Mouse (Mus musculus): ENCODE results near the gene Man1a2. TPM values are rescaled to one million over a fixed set of nuclear protein-coding genes. Genes with fewer than 3 reads are reported as not detected.

Man1a2 gene
- total and polyA plus RNA-seq, 3 experiments = 27.1 to 261 (median 33.2) TPM

GRCm38 (mm10) chr3:100686756-100687155 is 1.5 kb upstream of the Man1a2 start:
- Histone ChIP-seq H3K9me3 (replicated peaks; ENCODE audit: insufficient read depth, low read length) (no peaks in the 10 kb centered on the region), H3K79me2 (ENCODE audit: control insufficient read depth, insufficient read depth, low read length, poor library complexity) (peaks cover 31% of the 10 kb centered on the region), H3K27me3 (ENCODE audit: control insufficient read depth in 1 of 2, insufficient read depth in 2 of 2, low read length in 2 of 2) (0 out of 4 replicates have a peak, but pooled peaks cover 0 to 1% of the 10 kb centered on the region in 2 experiments), H3K27ac (ENCODE audit: control insufficient read depth, low read depth, low read length) (no peak overlapping the region), H3K4me1 (ENCODE audit: control insufficient read depth in 1 of 2, insufficient read depth in 2 of 2, low read length in 2 of 2) (peaks cover 2 to 10% of the 10 kb centered on the region in 2 experiments), H3K9ac (ENCODE audit: control insufficient read depth, low read depth, low read length, poor library complexity, severe bottlenecking) (no peak overlapping the region), H3K36me3 (ENCODE audit: control insufficient read depth in 1 of 2, insufficient read depth in 2 of 2, low read length in 2 of 2) (peaks cover 0 to 8% of the 10 kb centered on the region in 2 experiments; a peak in 2 of 4 replicates), H3K4me3 (ENCODE audit: control insufficient read depth in 1 of 2, insufficient read depth in 1 of 2, low read depth in 2 of 2, low read length in 2 of 2) (no peak overlapping the region)
- DNase-seq (ENCODE audit: low read depth, low spot score) = no peak
- TF ChIP-seq MEF2A (IDR thresholded peaks at IDR 0.05; ENCODE audit: extremely low read depth, insufficient replicate concordance, low read depth, low read length, poor library complexity, severe bottlenecking) (no peak), NRF1 (IDR thresholded peaks at IDR 0.05; ENCODE audit: insufficient read depth, low read depth, low read length, poor library complexity, severe bottlenecking) (no peak)

- peaks cover 0 to 13% of the 10 kb centered on the region in 2 experiments; a peak in 2 of 4 replicates for H3K36me3 ChIP-seq (ENCODE audit: control insufficient read depth in 1 of 2, insufficient read depth in 2 of 2, low read length in 2 of 2)
- H3K27me3 ChIP-seq (ENCODE audit: control insufficient read depth in 1 of 2, insufficient read depth in 2 of 2, low read length in 2 of 2) = 0 out of 4 replicates have a peak, but pooled peaks cover 0 to 1% of the 10 kb centered on the region in 2 experiments
- peak overlapping the region; percentile 86 to 97 for H3K4me3 ChIP-seq (ENCODE audit: control insufficient read depth in 1 of 2, insufficient read depth in 1 of 2, low read depth in 2 of 2, low read length in 2 of 2)
- peak overlapping the region; percentile 92 for H3K9ac ChIP-seq (ENCODE audit: control insufficient read depth, low read depth, low read length, poor library complexity, severe bottlenecking)
- peaks cover 37% of the 10 kb centered on the region for H3K79me2 ChIP-seq (ENCODE audit: control insufficient read depth, insufficient read depth, low read length, poor library complexity)
- peaks cover 8 to 12% of the 10 kb centered on the region in 2 experiments for H3K4me1 ChIP-seq (ENCODE audit: control insufficient read depth in 1 of 2, insufficient read depth in 2 of 2, low read length in 2 of 2)
- peak overlapping the region; percentile 68 for H3K27ac ChIP-seq (ENCODE audit: control insufficient read depth, low read depth, low read length)
- DNase-seq (ENCODE audit: low read depth, low spot score) = peak; percentile 74
- no peaks in the 10 kb centered on the region for H3K9me3 ChIP-seq (replicated peaks; ENCODE audit: insufficient read depth, low read length)
- TF ChIP-seq ELF1 (IDR thresholded peaks at IDR 0.05; ENCODE audit: low read depth, low read length) (no peak), RAD21 (IDR thresholded peaks at IDR 0.05; ENCODE audit: low read depth, low read length) (no peak), EP300 (IDR thresholded peaks at IDR 0.05; ENCODE audit: low read depth in 1 of 2, low read length in 2 of 2) (no peak), SIN3A (IDR thresholded peaks at IDR 0.05; ENCODE audit: low read length) (no peak), NRF1 (IDR thresholded peaks at IDR 0.05; ENCODE audit: insufficient read depth, low read depth, low read length, poor library complexity, severe bottlenecking) (peak; percentile 49; the same call in 1 of the 2 replicates), TBP (IDR thresholded peaks at IDR 0.05; ENCODE audit: low read depth, low read length) (no peak), MAX (IDR thresholded peaks at IDR 0.05; ENCODE audit: low read length) (peak; percentile 79), ZNF384 (IDR thresholded peaks at IDR 0.05; ENCODE audit: low read depth, low read length) (no peak), GABPA (IDR thresholded peaks at IDR 0.05; ENCODE audit: low read depth, low read length) (no peak), USF2 (IDR thresholded peaks at IDR 0.05; ENCODE audit: borderline replicate concordance in 1 of 2, insufficient read depth in 1 of 2, low read depth in 1 of 2, low read length in 2 of 2) (no peak), CTCF (IDR thresholded peaks at IDR 0.05 in 2 of 3, conservative IDR thresholded peaks at IDR 0.05 in 1 of 3; ENCODE audit: control insufficient read depth in 1 of 3, insufficient read depth in 1 of 3, low read depth in 2 of 3, low read length in 3 of 3, poor library complexity in 1 of 3, severe bottlenecking in 1 of 3) (no peak), MYB (IDR thresholded peaks at IDR 0.05; ENCODE audit: low read depth, low read length) (no peak), MYC (IDR thresholded peaks at IDR 0.05; ENCODE audit: low read depth, low read length) (peak; percentile 45; the same call in 1 of the 2 replicates), MEF2A (IDR thresholded peaks at IDR 0.05; ENCODE audit: extremely low read depth, insufficient replicate concordance, low read depth, low read length, poor library complexity, severe bottlenecking) (no peak), MAFK (IDR thresholded peaks at IDR 0.05; ENCODE audit: borderline replicate concordance, low read depth, low read length) (no peak), MAZ (IDR thresholded peaks at IDR 0.05; ENCODE audit: low read depth, low read length) (no peak), TCF12 (IDR thresholded peaks at IDR 0.05; ENCODE audit: low read depth, low read length) (no peak), ETS1 (IDR thresholded peaks at IDR 0.05; ENCODE audit: low read depth, low read length) (no peak), POLR2AphosphoS2 (IDR thresholded peaks at IDR 0.05; ENCODE audit: low read length) (no peak), POLR2A (IDR thresholded peaks at IDR 0.05; ENCODE audit: control insufficient read depth in 1 of 2, insufficient read depth in 1 of 2, low read depth in 1 of 2, low read length in 2 of 2, poor library complexity in 1 of 2) (peak in 1 of 2 experiments; percentile 38; a peak in 1 of 4 replicates), CHD1 (IDR thresholded peaks at IDR 0.05; ENCODE audit: low read depth, low read length) (no peak), MXI1 (IDR thresholded peaks at IDR 0.05; ENCODE audit: low read depth, low read length) (peak; percentile 39; the same call in 1 of the 2 replicates), TAL1 (IDR thresholded peaks at IDR 0.05; ENCODE audit: low read length) (no peak), ZKSCAN1 (IDR thresholded peaks at IDR 0.05; ENCODE audit: low read depth, low read length) (no peak), JUND (IDR thresholded peaks at IDR 0.05; ENCODE audit: low read depth, low read length) (no peak), HCFC1 (IDR thresholded peaks at IDR 0.05; ENCODE audit: low read depth, low read length) (no peak; the same call in 1 of the 2 replicates), CHD2 (IDR thresholded peaks at IDR 0.05; ENCODE audit: low read length) (no peak), POLR2AphosphoS5 (IDR thresholded peaks at IDR 0.05; ENCODE audit: borderline replicate concordance, low read depth, low read length) (no peak), RCOR1 (IDR thresholded peaks at IDR 0.05; ENCODE audit: low read depth, low read length) (no peak)
These were observed 564 bp upstream of the Man1a2 start for GRCm38 (mm10) chr3:100685763-100686370.
